In the genomic region with DNA sequence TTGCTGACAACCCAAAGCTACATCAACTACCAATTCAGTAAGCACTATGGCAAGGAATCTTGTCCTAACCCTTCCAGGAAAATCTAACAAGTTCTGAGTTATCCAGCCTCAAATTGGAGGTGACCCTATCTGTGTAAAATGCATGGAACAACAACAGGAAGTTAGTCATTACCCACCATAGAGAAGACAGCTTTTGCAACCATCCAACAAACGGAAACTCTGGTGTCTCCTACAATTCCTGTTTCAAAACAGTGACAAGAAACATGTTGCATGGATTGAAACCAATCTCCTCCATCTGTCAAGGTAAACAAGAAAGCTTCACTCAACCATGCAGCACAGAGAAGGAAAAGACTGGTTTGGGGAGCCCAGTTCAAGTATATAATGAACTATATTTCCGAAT, we compare ENCODE assay signal across 17 mouse cellular contexts.
"Had no signal": no experiment of that assay in that cellular context is flagged by ENCODE, and none has a peak within 500 bp of the region (broad histone marks: within the 10 kb centered on the region; RNA-seq: fewer than 3 reads in every experiment).

No protein-coding gene starts in this region.

- H3K9ac ChIP-seq: neural tube, embryonic 12.5 days; neural tube, embryonic 13.5 days; neural tube, embryonic 15.5 days; stomach, embryonic 15.5 days had no signal

- H3K9me3 ChIP-seq: neural tube, embryonic 12.5 days; neural tube, embryonic 13.5 days; neural tube, embryonic 15.5 days; stomach, embryonic 15.5 days had no signal

- DNase-seq: retina, postnatal 1 day; right cerebral cortex, adult 18-20 months; right cerebral cortex, postnatal 14 days; right cerebral cortex, postnatal 25 days; right cerebral cortex, postnatal 4 days; spleen, adult 18-20 months; thymus, adult 18-20 months; thymus, adult 2 months; thymus, postnatal 14 days; thymus, postnatal 25 days; thymus, postnatal 36 days; thymus, postnatal 4 days had no signal

- H3K36me3 ChIP-seq: neural tube, embryonic 12.5 days; neural tube, embryonic 13.5 days; neural tube, embryonic 15.5 days; stomach, embryonic 15.5 days had no signal

- H3K27ac ChIP-seq: neural tube, embryonic 12.5 days; neural tube, embryonic 13.5 days; neural tube, embryonic 15.5 days; stomach, embryonic 15.5 days; stomach, postnatal 0 days had no signal

- H3K4me1 ChIP-seq: neural tube, embryonic 12.5 days; neural tube, embryonic 13.5 days; neural tube, embryonic 15.5 days; stomach, embryonic 15.5 days had no signal

- H3K4me2 ChIP-seq: neural tube, embryonic 12.5 days; neural tube, embryonic 13.5 days; neural tube, embryonic 15.5 days; stomach, embryonic 15.5 days had no signal

- H3K4me3 ChIP-seq: neural tube, embryonic 12.5 days; neural tube, embryonic 13.5 days; neural tube, embryonic 15.5 days; stomach, embryonic 15.5 days had no signal

- H3K27me3 ChIP-seq: neural tube, embryonic 12.5 days; neural tube, embryonic 13.5 days; neural tube, embryonic 15.5 days; stomach, embryonic 15.5 days had no signal
